Mouse (Mus musculus) cerebellum, postnatal 25 days (tissue): ENCODE data around the gene Smg5.
A peak's percentile ranks its signal among the peaks of the same experiment; 100 is the strongest.
"Not testable (repeated sequence)": the region's sequence is repeated elsewhere in the genome, so short reads cannot be mapped to it uniquely, and the experiment has no call there.

ENCODE experiments used
- DNase-seq, 2 experiments: peaks; one replicate each; pipeline ENCODE4 v3.0.0; 2021; ENCODE audit warnings: mixed read lengths in 2 of 2

The Smg5 gene

GRCm38 (mm10) chr3:88354396-88355165, 18.5 kb downstream of the Smg5 start:
- DNase-seq, result peak; percentile 40 to 63

- DNase-seq, result no peak
Observed at GRCm38 (mm10) chr3:88359584-88359983, 23.5 kb downstream of the Smg5 start.

- no peak for DNase-seq
Observed at GRCm38 (mm10) chr3:88359989-88360388, 23.9 kb downstream of the Smg5 start.

GRCm38 (mm10) chr3:88361096-88361495, 25.0 kb downstream of the Smg5 start:
- no peak for DNase-seq

- no peak for DNase-seq
Observed at GRCm38 (mm10) chr3:88361612-88362313, 25.7 kb downstream of the Smg5 start.

- DNase-seq, result no peak
Observed at GRCm38 (mm10) chr3:88363700-88364099, 27.6 kb downstream of the Smg5 start.

- peak in 1 of 2 experiments; percentile 58 for DNase-seq
Observed at GRCm38 (mm10) chr3:88364337-88364736, 28.3 kb downstream of the Smg5 start, which contains the start of gene Paqr6. TSS of gene Paqr6 (plus strand) at chr3:88364584.

GRCm38 (mm10) chr3:88365705-88366361, 29.8 kb downstream of the Smg5 start:
- DNase-seq, result no peak

GRCm38 (mm10) chr3:88366830-88367428, 30.9 kb downstream of the Smg5 start:
- DNase-seq, result not testable (repeated sequence)

- DNase-seq, result not testable (repeated sequence)
Observed at GRCm38 (mm10) chr3:88367517-88367916, 31.5 kb downstream of the Smg5 start.

- DNase-seq, result not testable (repeated sequence)
Observed at GRCm38 (mm10) chr3:88368511-88368910, 32.5 kb downstream of the Smg5 start.

- DNase-seq, result not testable (repeated sequence)
Observed at GRCm38 (mm10) chr3:88372643-88373042, 36.6 kb downstream of the Smg5 start, which contains the start of gene Bglap3. TSS of gene Bglap3 (minus strand) at chr3:88372743.

GRCm38 (mm10) chr3:88375750-88376626, 39.9 kb downstream of the Smg5 start:
- DNase-seq, result not testable (repeated sequence)

- not testable (repeated sequence) for DNase-seq
Observed at GRCm38 (mm10) chr3:88376644-88377043, 40.6 kb downstream of the Smg5 start.

- not testable (repeated sequence) for DNase-seq
Observed at GRCm38 (mm10) chr3:88378599-88378998, 42.5 kb downstream of the Smg5 start, which contains the start of gene Bglap2. TSS of gene Bglap2 (minus strand) at chr3:88378699.

- not testable (repeated sequence) for DNase-seq
Observed at GRCm38 (mm10) chr3:88381389-88382315, 45.6 kb downstream of the Smg5 start.

GRCm38 (mm10) chr3:88382383-88382782, 46.3 kb downstream of the Smg5 start:
- not testable (repeated sequence) for DNase-seq

- DNase-seq, result no peak
Observed at GRCm38 (mm10) chr3:88384364-88384763, 48.3 kb downstream of the Smg5 start, which contains the start of gene Bglap. TSS of gene Bglap (minus strand) at chr3:88384464.

GRCm38 (mm10) chr3:88393776-88394375, 57.8 kb downstream of the Smg5 start:
- DNase-seq, result peak in 1 of 2 experiments; percentile 39

- DNase-seq, result no peak
Observed at GRCm38 (mm10) chr3:88395288-88395687, 59.2 kb downstream of the Smg5 start.
